Mouse (Mus musculus): ENCODE measurements at regions not wholly inside any gene's neighbourhood (a gene's known extent, or its start where the extent isn't known, plus 50 kb on each side); places are given as distances from the start of the nearest gene placed in this dataset.

GRCm38 (mm10) chr5:64578536-64578935, 224.7 kb upstream of the Klf3 start:
- no peak for DNase-seq
- no peak overlapping the region for H3K4me3 ChIP-seq (replicated peaks; ENCODE audit: insufficient read depth, low read depth, low read length)
- WGBS, result 98% methylated on average over 6 of the region's 6 CpGs
- TF ChIP-seq CTCF (IDR thresholded peaks at IDR 0.05; ENCODE audit: borderline replicate concordance, insufficient read depth, low read depth, low read length) (no peak), POLR2A (IDR thresholded peaks at IDR 0.05; ENCODE audit: borderline replicate concordance, insufficient read depth, low read length) (no peak)
- no peaks in the 10 kb centered on the region for H3K27me3 ChIP-seq (ENCODE audit: control insufficient read depth, insufficient read depth, low read length)
- H3K27ac ChIP-seq (ENCODE audit: insufficient read depth, low read length), result no peak overlapping the region
- no peaks in the 10 kb centered on the region for H3K4me1 ChIP-seq (ENCODE audit: control insufficient read depth, insufficient read depth, low read length)

GRCm38 (mm10) chr5:64579086-64579485, 224.1 kb upstream of the Klf3 start:
- TF ChIP-seq CTCF (IDR thresholded peaks at IDR 0.05; ENCODE audit: borderline replicate concordance, insufficient read depth, low read depth, low read length), result no peak
- no peak for TF ChIP-seq POLR2A (IDR thresholded peaks at IDR 0.05; ENCODE audit: borderline replicate concordance, insufficient read depth, low read length)
- no peaks in the 10 kb centered on the region for H3K27me3 ChIP-seq (ENCODE audit: control insufficient read depth, insufficient read depth, low read length)
- no peak for DNase-seq
- H3K4me3 ChIP-seq (replicated peaks; ENCODE audit: insufficient read depth, low read depth, low read length), result no peak overlapping the region
- no peaks in the 10 kb centered on the region for H3K4me1 ChIP-seq (ENCODE audit: control insufficient read depth, insufficient read depth, low read length)
- WGBS, result 60% methylated on average over 5 of the region's 5 CpGs
- no peak overlapping the region for H3K27ac ChIP-seq (ENCODE audit: insufficient read depth, low read length)

DNA sequence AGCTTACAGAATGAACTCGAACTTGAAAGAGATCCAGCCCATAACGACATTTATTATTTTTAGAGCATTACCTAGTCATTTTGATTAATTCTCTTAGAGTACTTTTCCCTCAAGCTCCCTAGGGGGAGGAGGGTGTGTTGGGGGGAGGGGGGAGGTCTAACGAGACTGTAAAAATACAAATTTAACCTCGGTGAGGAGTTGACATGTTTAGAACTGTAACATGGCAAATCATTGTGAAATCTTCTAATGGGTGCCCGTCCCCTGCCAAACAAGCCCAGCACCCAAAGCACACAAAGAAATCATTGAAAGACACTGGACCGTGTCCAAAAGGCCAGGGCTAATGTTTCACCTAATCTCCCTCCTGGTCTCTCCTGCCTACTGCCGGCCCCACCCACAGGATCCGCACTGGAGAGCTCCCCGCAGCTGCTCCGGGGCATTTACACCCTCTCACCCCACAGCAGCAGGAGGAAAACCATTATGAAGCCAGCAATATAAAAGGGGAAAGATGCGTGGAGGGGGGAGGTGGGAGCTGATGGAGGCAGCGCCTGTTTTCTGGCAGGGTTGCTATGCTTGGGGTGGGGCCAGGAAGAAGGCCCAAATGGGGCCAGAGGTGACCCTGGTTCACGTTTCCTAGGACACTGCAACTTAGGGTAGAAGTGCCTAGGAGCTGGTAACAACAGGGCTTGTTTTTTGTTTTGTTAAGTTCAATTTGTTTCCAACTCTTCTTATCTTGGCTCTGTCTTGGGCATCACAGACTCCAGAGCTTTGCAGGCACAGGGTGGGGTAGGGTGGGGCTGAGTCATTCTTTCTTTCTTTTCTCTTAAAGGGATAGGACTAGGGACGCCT, 223.5 kb upstream of the Klf3 start:
- Histone ChIP-seq H3K4me1 (ENCODE audit: control insufficient read depth, insufficient read depth, low read length) (no peaks in the 10 kb centered on the region), H3K27ac (ENCODE audit: insufficient read depth, low read length) (no peak overlapping the region), H3K27me3 (ENCODE audit: control insufficient read depth, insufficient read depth, low read length) (no peaks in the 10 kb centered on the region), H3K4me3 (replicated peaks; ENCODE audit: insufficient read depth, low read depth, low read length) (no peak overlapping the region)
- WGBS, result 15% methylated on average over 14 of the region's 14 CpGs
- TF ChIP-seq POLR2A (IDR thresholded peaks at IDR 0.05; ENCODE audit: borderline replicate concordance, insufficient read depth, low read length), result no peak
- no peak for TF ChIP-seq CTCF (IDR thresholded peaks at IDR 0.05; ENCODE audit: borderline replicate concordance, insufficient read depth, low read depth, low read length)
- peak in 1 of 2 experiments; percentile 5 for DNase-seq

DNA sequence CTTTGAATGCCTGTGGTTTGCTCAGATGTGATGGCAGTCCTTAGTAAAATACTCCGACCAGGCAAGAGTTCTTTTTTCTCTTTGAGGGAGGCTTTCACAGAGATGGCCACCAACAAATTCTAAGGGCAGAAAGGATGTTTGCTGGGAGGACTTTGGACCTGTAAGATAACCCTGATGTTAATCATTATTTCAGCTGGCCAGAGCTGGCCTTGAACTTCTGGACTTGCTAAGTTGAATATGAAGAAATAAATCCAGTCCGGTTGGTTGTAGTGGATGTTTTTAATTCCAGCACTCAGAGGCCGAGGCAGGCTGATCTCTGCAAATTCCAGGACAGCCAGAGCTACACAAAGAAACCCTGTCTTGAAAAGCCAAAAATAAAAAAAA, 222.9 kb upstream of the Klf3 start:
- TF ChIP-seq POLR2A (IDR thresholded peaks at IDR 0.05; ENCODE audit: borderline replicate concordance, insufficient read depth, low read length) (no peak), CTCF (IDR thresholded peaks at IDR 0.05; ENCODE audit: borderline replicate concordance, insufficient read depth, low read depth, low read length) (no peak)
- Histone ChIP-seq H3K27ac (ENCODE audit: insufficient read depth, low read length) (no peak overlapping the region), H3K4me3 (replicated peaks; ENCODE audit: insufficient read depth, low read depth, low read length) (no peak overlapping the region), H3K27me3 (ENCODE audit: control insufficient read depth, insufficient read depth, low read length) (no peaks in the 10 kb centered on the region), H3K4me1 (ENCODE audit: control insufficient read depth, insufficient read depth, low read length) (no peaks in the 10 kb centered on the region)
- WGBS, result 88% methylated on average over 3 of the region's 3 CpGs
- DNase-seq, result no peak

DNA sequence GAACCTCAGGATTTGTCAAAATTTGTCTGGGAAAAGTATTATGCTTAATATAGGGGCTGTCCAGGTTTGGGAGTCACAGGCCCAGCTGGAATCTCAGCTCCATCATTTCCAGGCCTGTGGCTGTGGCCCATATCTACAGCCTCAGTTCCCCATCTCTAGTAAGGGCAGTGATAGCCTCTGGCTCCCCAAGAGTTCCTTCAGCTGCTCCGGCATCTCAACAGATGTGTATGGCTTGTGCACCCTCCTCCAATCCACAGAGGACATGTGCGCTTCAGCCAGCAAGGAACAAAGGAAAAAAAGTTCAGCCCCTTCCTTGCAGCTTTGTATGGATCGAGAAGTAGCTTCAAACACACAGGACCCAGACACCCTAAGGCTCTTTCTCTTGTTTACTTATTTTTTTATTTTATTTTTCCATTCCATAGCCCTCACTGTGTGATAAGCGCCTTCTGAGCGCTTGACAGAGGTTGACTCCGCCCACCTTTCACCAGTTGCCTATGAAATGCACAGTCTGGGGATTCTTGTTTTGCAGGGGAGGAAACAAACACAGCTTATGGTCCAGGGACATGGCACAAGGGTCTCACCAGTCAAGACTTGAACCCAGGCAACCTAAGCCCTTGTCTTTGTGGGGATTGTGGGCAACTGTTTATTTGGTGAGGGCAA, 222.3 kb upstream of the Klf3 start:
- TF ChIP-seq CTCF (IDR thresholded peaks at IDR 0.05; ENCODE audit: borderline replicate concordance, insufficient read depth, low read depth, low read length) (no peak), POLR2A (IDR thresholded peaks at IDR 0.05; ENCODE audit: borderline replicate concordance, insufficient read depth, low read length) (no peak)
- H3K4me1 ChIP-seq (ENCODE audit: control insufficient read depth, insufficient read depth, low read length), result no peaks in the 10 kb centered on the region
- 90% methylated on average over 6 of the region's 6 CpGs for WGBS

GRCm38 (mm10) chr5:64581461-64581860, 221.7 kb upstream of the Klf3 start:
- H3K27me3 ChIP-seq (ENCODE audit: control insufficient read depth, insufficient read depth, low read length), result no peaks in the 10 kb centered on the region
- H3K4me1 ChIP-seq (ENCODE audit: control insufficient read depth, insufficient read depth, low read length), result no peaks in the 10 kb centered on the region
- no peak overlapping the region for H3K4me3 ChIP-seq (replicated peaks; ENCODE audit: insufficient read depth, low read depth, low read length)
- DNase-seq, result peak in 1 of 2 experiments; percentile 4
- TF ChIP-seq POLR2A (IDR thresholded peaks at IDR 0.05; ENCODE audit: borderline replicate concordance, insufficient read depth, low read length) (no peak), CTCF (IDR thresholded peaks at IDR 0.05; ENCODE audit: borderline replicate concordance, insufficient read depth, low read depth, low read length) (no peak)
- H3K27ac ChIP-seq (ENCODE audit: insufficient read depth, low read length), result no peak overlapping the region
- 25% methylated on average over 8 of the region's 8 CpGs for WGBS

More for the DNA sequence above, 222.3 kb upstream of the Klf3 start:
- H3K4me3 ChIP-seq (replicated peaks; ENCODE audit: insufficient read depth, low read depth, low read length), result no peak overlapping the region
- H3K27me3 ChIP-seq (ENCODE audit: control insufficient read depth, insufficient read depth, low read length), result no peaks in the 10 kb centered on the region
- DNase-seq, result no peak
- H3K27ac ChIP-seq (ENCODE audit: insufficient read depth, low read length), result no peak overlapping the region

DNA sequence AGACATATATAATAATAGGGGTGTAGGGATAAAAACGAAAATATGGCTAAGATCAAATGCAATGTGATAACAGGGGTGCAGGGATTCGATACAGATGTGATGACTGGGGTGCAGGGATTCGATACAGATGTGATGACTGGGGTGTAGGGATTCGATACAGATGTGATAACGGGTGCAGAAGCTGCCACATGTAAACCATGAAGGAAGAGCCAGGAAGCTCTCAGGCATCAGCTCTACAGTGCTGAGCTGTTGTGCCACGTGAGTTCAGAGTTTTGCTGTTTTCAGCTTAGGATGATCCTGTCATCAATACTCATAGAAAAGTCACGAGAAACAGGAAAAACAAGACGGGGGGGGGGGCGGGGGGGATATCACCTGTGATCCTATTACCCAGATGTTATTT, 221.2 kb upstream of the Klf3 start:
- Histone ChIP-seq H3K4me3 (replicated peaks; ENCODE audit: insufficient read depth, low read depth, low read length) (no peak overlapping the region), H3K27ac (ENCODE audit: insufficient read depth, low read length) (no peak overlapping the region), H3K27me3 (ENCODE audit: control insufficient read depth, insufficient read depth, low read length) (no peaks in the 10 kb centered on the region), H3K4me1 (ENCODE audit: control insufficient read depth, insufficient read depth, low read length) (no peaks in the 10 kb centered on the region)
- TF ChIP-seq POLR2A (IDR thresholded peaks at IDR 0.05; ENCODE audit: borderline replicate concordance, insufficient read depth, low read length) (no peak), CTCF (IDR thresholded peaks at IDR 0.05; ENCODE audit: borderline replicate concordance, insufficient read depth, low read depth, low read length) (no peak)
- no peak for DNase-seq
- 80% methylated on average over 9 of the region's 9 CpGs for WGBS

DNA sequence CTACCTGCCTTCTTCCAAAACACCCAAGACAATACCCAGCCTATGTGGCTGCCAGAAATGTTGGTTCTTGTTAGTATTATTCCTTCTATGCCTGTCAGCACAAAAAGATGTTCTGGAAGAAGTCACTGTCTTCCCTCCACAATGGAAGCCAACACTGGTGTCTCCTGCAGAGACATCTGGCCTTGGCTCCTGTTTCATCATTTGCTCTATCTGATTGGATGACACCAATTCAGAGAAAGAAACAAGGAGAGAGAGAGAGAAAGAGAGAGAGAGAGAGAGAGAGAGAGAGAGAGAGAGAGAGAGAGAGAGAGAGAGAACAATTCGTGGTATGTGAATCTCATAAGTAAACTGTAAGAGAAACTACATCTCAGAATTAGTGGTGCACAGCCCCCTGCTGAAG, 218.9 kb upstream of the Klf3 start:
- Histone ChIP-seq H3K27ac (ENCODE audit: insufficient read depth, low read length) (no peak overlapping the region), H3K27me3 (ENCODE audit: control insufficient read depth, insufficient read depth, low read length) (no peaks in the 10 kb centered on the region), H3K4me1 (ENCODE audit: control insufficient read depth, insufficient read depth, low read length) (no peaks in the 10 kb centered on the region), H3K4me3 (replicated peaks; ENCODE audit: insufficient read depth, low read depth, low read length) (no peak overlapping the region)
- DNase-seq, result no peak
- WGBS, result 26% methylated on average over 1 of the region's 1 CpGs
- no peak for TF ChIP-seq CTCF (IDR thresholded peaks at IDR 0.05; ENCODE audit: borderline replicate concordance, insufficient read depth, low read depth, low read length)
- TF ChIP-seq POLR2A (IDR thresholded peaks at IDR 0.05; ENCODE audit: borderline replicate concordance, insufficient read depth, low read length), result no peak
